8 mouse cellular contexts compared by ENCODE assay signal in the genomic region with DNA sequence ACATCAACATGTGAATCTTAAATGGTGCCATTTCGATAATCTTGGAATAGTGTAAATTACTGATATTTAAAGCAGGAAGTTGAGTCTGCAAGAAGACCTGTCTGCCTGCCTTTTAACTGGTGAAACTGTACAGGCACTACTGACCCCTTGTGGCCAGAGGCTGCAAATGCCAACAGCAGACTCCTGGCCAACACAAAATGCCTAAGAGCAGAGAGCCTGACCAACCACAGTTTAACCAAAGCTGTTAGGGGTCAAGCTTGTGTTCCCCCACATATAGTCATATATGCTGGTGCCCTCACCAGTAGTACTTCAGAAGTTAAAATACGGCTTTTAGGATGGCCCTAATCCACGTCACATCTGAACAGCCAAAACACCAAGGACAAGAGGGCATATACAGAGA. TPM values are rescaled to one million over a fixed set of nuclear protein-coding genes. Genes with fewer than 3 reads are reported as not detected.
DNase-seq lines count a peak whose midpoint lies in the region; ATAC-seq and TF ChIP-seq lines count a peak whose summit lies in the region.

No protein-coding gene starts in this region.

- peak; percentile 88 for ATAC-seq in frontal cortex, adult (ENCODE audit: low TSS enrichment)
- peak; percentile 96 for ATAC-seq in inflammation-experienced regulatory T-cells, adult 6 months
- ATAC-seq in midbrain, embryonic 12.5 days (ENCODE audit: low FRiP score, low read depth) = peak; percentile 21; the same call in 1 of the 2 replicates

- H3K27me3 ChIP-seq in heart, adult 2 months (ENCODE audit: control insufficient read depth, insufficient read depth, low read length) = no peaks in the 10 kb centered on the region
- no peaks in the 10 kb centered on the region for H3K27me3 ChIP-seq in midbrain, embryonic 12.5 days

- 0 out of 2 replicates have a peak, but pooled peaks have one; percentile 48 for TF ChIP-seq EP300 in heart, adult 2 months (IDR thresholded peaks at IDR 0.05; ENCODE audit: insufficient read depth, low read depth, low read length)

- no peak for TF ChIP-seq POLR2A in heart, adult 2 months (IDR thresholded peaks at IDR 0.05; ENCODE audit: insufficient read depth, low read depth, low read length)

- no peak overlapping the region for H3K4me2 ChIP-seq in midbrain, embryonic 12.5 days (replicated peaks)

- no peaks in the 10 kb centered on the region for H3K4me1 ChIP-seq in heart, adult 2 months (ENCODE audit: control insufficient read depth, insufficient read depth, low read length)
- no peaks in the 10 kb centered on the region for H3K4me1 ChIP-seq in midbrain, embryonic 12.5 days

- intact Hi-C loops in heart, adult 2 months (cut with DNase I) = no loop called here
- intact Hi-C loops in heart, postnatal 25 days (cut with DNase I) = loop anchor here (10.0 kb wide), 1 partner anchor 661 kb away; no protein-coding TSS in a partner anchor
- intact Hi-C loops in left cerebral cortex, adult 2 months (cut with DNase I) = no loop called here

- 53% methylated on average over 3 of the region's 3 CpGs for WGBS in heart, adult 2 months
- WGBS in midbrain, embryonic 12.5 days = 54% methylated on average over 3 of the region's 3 CpGs

- no peaks in the 10 kb centered on the region for H3K9me3 ChIP-seq in midbrain, embryonic 12.5 days

- no peaks in the 10 kb centered on the region for H3K36me3 ChIP-seq in heart, adult 2 months (ENCODE audit: control insufficient read depth, insufficient read depth, low read length)
- H3K36me3 ChIP-seq in midbrain, embryonic 12.5 days = no peaks in the 10 kb centered on the region

- TF ChIP-seq CTCF in heart, adult 2 months (IDR thresholded peaks at IDR 0.05) = peak; percentile 99
- peak; percentile 94 for TF ChIP-seq CTCF in left cerebral cortex, adult 2 months (IDR thresholded peaks at IDR 0.05)

- peak; percentile 66 to 75 for DNase-seq in heart, adult 2 months
- no peak for DNase-seq in heart, postnatal 25 days (ENCODE audit: low spot score)
- DNase-seq in cerebellum, adult 8-10 months = peak; percentile 62
- DNase-seq in left cerebral cortex, adult 2 months (ENCODE audit: extremely low spot score in 1 of 2, low spot score in 2 of 2) = peak; percentile 73 to 74
- peak; percentile 67 for DNase-seq in right cerebral cortex, postnatal 4 days

- no peak overlapping the region for H3K27ac ChIP-seq in heart, adult 2 months
- H3K27ac ChIP-seq in left cerebral cortex, adult 2 months = no peak overlapping the region
- no peak overlapping the region for H3K27ac ChIP-seq in midbrain, embryonic 12.5 days (replicated peaks)

- H3K79me2 ChIP-seq in heart, adult 2 months (replicated peaks; ENCODE audit: control insufficient read depth, insufficient read depth, low read length) = no peaks in the 10 kb centered on the region

- H3K4me3 ChIP-seq in heart, adult 2 months = no peak overlapping the region
- no peak overlapping the region for H3K4me3 ChIP-seq in left cerebral cortex, adult 2 months
- no peak overlapping the region for H3K4me3 ChIP-seq in midbrain, embryonic 12.5 days

- no peak overlapping the region for H3K9ac ChIP-seq in heart, adult 2 months (ENCODE audit: low read depth, low read length)
- H3K9ac ChIP-seq in midbrain, embryonic 12.5 days (replicated peaks) = no peak overlapping the region

RNA-seq across cellular contexts. Expression of a gene that starts 11.9 kb away (rescaled TPM):
- under 1 TPM; 0.27 to 0.47 TPM for total RNA-seq in heart, adult 2 months (2021)
- polyA plus RNA-seq in heart, adult 2 months (2012; rRNA removed) = 0.64 and 0.86 TPM in 2 replicates
- under 1 TPM; 0.39 to 0.59 TPM for total RNA-seq in heart, postnatal 25 days (2021)
- polyA plus RNA-seq in inflammation-experienced regulatory T-cells, adult 6 months (2017; shearing (Covaris generic)) = 1 to 10 TPM; 4.6 to 5.7 (median 5.6) TPM
- total RNA-seq in left cerebral cortex, adult 2 months (2021) = 10 to 100 TPM; 24.0 to 25.5 TPM
- polyA plus RNA-seq in midbrain, embryonic 12.5 days (2016; fragmentation: Nextera tagmentation; extraction: Ambion mirVana) = 4.0 and 4.3 TPM in 2 replicates

RNA-seq across cellular contexts. Expression of a gene that starts 12.1 kb away (rescaled TPM):
- total RNA-seq in heart, adult 2 months (2021) = 1 to 10 TPM; 6.2 to 6.5 TPM
- 3.2 and 5.0 TPM in 2 replicates for polyA plus RNA-seq in heart, adult 2 months (2012; rRNA removed)
- total RNA-seq in heart, postnatal 25 days (2021) = 1 to 10 TPM; 7.0 to 7.5 TPM
- 10 to 100 TPM; 16.4 to 21.3 (median 19.2) TPM for polyA plus RNA-seq in inflammation-experienced regulatory T-cells, adult 6 months (2017; shearing (Covaris generic))
- 10 to 100 TPM; 16.5 to 17.7 TPM for total RNA-seq in left cerebral cortex, adult 2 months (2021)
- 38.8 and 40.3 TPM in 2 replicates for polyA plus RNA-seq in midbrain, embryonic 12.5 days (2016; fragmentation: Nextera tagmentation; extraction: Ambion mirVana)

Comparison
In these comparisons a context has a peak if more than half of its experiments do, and no peak if none do; other contexts are left out.
1. ATAC-seq: peak in every context shown above with its lines; median percentile 96 in inflammation-experienced regulatory T-cells, adult 6 months; 88 in frontal cortex, adult; 21 in midbrain, embryonic 12.5 days.
2. RNA of a gene that starts 11.9 kb away (total RNA-seq): 24.0 to 25.5 TPM in left cerebral cortex, adult 2 months; 0.39 to 0.59 TPM in heart, postnatal 25 days and 0.27 to 0.47 TPM in heart, adult 2 months; every median in the first group is over 10 times any median in the second.